Mouse (Mus musculus) telencephalon, adult 2 months (tissue): Measurements from ENCODE around the gene Olfr223.
"Not testable (repeated sequence)": the region's sequence is repeated elsewhere in the genome, so short reads cannot be mapped to it uniquely, and the experiment has no call there.

ENCODE experiments used
- DNase-seq: peaks from one replicate; pipeline ENCODE4 v3.0.0-alpha.2; 2011; ENCODE audit warnings: low read depth, low spot score

Olfr223 gene

DNA sequence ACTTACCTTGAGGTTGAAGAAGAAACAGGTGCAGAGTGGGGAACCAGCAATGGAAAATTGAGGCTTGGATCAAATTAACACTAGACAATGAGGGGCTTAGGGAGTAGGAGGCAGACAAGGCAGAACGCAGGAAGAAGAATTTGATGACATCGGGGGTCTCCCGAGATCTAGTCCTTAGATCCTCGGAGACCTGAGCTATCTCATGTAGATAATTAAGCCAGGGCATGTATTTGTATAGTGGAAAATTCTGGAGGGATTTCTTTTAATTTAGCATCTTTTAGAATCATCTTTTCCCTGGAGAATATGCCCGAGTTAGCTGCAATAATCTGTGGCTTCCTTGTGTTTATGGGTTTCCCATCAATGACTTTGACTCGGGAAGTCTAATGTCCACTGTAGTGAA lies at the start of gene Olfr223:
Gene Olfr223, minus strand, starts transcription at position 101 of the 400 bp plus-strand sequence.
- DNase-seq, result no peak

DNA sequence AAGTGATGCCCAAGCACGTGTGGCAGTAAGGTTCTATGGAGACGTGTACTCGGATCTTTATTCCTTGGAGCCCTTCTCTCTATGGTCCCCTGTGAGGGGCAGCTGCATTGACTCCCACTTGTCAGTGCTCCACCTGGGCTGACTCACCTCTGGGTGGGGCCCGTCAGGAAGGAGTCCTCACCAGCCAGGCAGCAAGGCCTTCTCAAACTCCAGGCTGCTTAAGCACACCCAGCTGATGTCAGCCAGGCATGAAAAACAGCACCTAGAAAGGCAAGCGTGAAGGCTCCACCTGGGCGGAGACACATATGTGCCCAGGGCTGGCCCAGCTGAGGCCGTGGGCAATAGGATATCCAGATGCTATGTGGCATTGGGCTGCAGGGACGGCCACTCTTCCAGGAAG lies 49.3 kb upstream of the Olfr223 start:
- DNase-seq, result no peak

DNA sequence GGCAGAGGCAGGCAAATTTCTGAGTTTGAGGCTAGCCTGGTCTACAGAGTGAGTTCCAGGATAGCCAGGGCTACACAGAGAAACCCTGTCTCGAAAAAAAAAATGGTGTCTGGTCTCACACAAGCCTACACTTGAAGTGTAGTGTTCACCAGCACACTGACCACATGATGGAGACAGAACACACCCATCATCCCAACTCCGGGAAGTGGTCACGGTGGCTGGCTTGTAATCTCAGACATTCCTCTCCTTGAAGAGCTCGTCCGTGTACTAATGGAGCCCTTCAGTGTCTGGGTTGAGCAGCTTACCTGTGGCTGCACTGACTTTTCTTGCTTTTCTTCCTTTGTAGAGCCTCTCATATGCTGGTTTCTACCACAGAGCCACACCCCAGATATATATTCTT lies 48.1 kb upstream of the Olfr223 start:
- no peak for DNase-seq

GRCm38 (mm10) chr11:59639957-59640643 lies 47.0 kb upstream of the Olfr223 start:
- DNase-seq, result no peak

DNA sequence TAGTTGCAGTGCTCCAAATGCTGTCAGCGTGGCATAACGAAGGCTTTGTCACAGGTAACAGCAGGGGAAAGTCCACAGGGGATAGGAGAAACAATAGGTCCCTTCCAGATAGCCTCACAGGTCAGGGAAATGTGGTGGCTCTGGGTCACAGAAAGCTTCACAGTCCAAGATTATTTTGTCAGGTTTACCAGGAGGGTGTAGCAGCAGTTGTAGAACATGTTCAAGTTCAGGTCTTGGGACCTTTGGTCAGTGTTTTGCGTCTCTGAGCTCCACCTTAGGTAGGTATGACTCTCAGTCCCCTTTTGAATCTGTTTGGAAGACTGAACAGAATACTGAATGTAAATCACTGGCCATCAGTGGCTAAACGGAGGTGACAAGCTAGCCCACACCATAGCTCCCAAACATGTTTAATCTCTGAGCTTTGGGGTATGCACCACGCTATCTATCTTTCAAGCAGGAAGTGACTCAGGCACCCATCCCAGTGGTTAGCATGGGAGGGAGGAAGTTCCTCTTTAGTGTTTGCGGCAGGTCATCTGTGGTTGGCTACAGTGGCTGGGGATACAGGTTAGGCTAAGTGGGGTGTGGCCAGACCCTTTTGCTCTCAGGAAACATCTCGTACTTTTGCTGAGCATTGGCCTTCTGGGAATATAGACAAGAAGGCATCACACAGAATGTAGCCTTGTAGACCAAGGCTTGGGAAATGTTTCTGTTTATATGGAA lies 43.8 kb upstream of the Olfr223 start:
- no peak for DNase-seq

GRCm38 (mm10) chr11:59635821-59636694 lies 43.0 kb upstream of the Olfr223 start:
- DNase-seq, result no peak

DNA sequence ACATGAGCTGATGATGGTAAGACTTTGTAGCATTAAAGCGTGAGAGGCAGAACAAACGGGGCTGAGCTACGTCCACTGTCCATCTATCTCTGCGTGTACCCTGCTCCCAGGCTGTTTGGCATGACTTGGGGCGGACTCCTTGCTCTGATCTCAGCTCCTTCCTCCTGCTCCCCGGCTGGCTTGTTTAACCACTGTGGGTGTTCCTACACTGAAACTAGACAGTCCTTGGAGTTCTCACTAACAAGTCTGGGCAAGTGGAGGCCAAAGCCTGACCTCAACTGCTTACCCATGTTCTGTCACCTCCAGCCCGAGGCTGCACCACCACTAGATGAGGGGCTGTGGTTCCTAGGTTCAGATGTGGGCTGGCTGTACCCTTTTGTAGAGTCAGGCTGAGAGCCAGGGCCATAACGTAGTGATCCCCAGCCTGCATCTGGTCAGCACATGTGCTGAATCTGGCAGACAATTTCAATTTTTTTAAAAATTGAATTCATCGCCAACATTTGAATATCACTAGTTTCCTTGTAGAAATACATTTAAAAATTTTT lies 42.2 kb upstream of the Olfr223 start:
- no peak for DNase-seq

GRCm38 (mm10) chr11:59634001-59634660 lies 41.0 kb upstream of the Olfr223 start:
- DNase-seq, result no peak

- DNase-seq, result no peak
Measured at GRCm38 (mm10) chr11:59633037-59633436, 39.9 kb upstream of the Olfr223 start.

GRCm38 (mm10) chr11:59631980-59632379 lies 38.9 kb upstream of the Olfr223 start:
- DNase-seq, result no peak

GRCm38 (mm10) chr11:59629871-59630270 lies 36.8 kb upstream of the Olfr223 start:
- DNase-seq, result no peak

GRCm38 (mm10) chr11:59628177-59628576 lies 35.1 kb upstream of the Olfr223 start:
- DNase-seq, result no peak

- no peak for DNase-seq
Measured at GRCm38 (mm10) chr11:59626192-59626591, 33.1 kb upstream of the Olfr223 start.

- peak; percentile 41 for DNase-seq
Measured at GRCm38 (mm10) chr11:59624017-59624630, 31.0 kb upstream of the Olfr223 start.

DNA sequence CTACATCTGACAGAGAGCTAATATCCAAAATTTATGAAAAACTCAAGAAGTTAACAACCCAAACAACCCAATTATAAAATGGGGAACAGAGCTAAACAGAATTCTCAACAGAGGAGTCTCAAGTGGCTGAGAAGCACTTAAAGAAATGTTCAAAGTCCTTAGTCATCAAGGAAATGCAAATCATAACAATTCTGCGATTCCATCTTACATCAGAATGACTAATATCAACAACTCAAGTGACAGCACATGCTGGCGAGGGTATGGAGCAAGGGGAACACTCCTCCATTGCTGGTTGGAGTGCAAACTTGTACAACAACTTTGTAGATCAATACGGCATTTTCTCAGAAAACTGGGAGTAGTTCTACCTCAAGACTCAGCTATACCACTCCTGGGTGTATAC lies 29.1 kb upstream of the Olfr223 start:
- no peak for DNase-seq

DNA sequence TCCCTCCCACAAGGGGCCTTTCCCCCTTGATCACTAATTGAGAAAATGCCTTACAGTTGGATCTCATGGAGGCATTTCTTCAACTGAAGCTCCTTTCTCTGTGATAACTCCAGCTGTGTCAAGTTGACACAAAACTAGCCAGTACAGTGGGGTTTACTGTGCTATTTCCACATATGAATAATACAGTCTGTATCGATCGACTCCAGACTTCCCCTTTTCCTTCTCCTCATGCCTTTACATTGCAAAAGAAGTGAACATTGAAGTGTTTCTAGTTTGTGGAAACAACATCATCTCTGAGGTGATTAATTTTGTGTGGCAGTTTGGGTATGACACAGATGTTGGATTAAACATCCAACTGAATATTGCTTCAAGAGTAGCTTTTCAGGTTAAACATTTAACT lies 23.9 kb upstream of the Olfr223 start:
- DNase-seq, result not testable (repeated sequence)

DNA sequence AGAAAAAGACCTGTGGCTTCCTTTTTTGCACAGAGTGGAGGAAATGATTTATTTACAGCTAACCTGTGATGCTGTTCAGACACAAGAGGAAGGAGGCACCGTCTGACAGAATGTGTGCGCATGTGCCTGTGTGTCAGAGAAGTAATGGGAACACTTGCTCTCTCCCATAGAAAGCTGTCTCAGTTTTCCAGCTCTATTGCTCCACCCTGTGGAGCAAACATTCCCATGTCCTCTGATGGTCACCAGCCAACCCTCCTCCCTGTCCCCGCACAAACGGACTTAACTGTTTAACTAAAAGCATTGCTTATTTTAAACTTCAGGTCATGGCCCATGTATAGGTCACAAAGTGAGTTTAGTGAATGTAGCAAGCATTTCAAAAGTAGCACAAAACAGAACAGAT lies 21.0 kb upstream of the Olfr223 start:
- DNase-seq, result peak; percentile 44

- no peak for DNase-seq
Measured at GRCm38 (mm10) chr11:59611646-59612045, 18.6 kb upstream of the Olfr223 start.

DNA sequence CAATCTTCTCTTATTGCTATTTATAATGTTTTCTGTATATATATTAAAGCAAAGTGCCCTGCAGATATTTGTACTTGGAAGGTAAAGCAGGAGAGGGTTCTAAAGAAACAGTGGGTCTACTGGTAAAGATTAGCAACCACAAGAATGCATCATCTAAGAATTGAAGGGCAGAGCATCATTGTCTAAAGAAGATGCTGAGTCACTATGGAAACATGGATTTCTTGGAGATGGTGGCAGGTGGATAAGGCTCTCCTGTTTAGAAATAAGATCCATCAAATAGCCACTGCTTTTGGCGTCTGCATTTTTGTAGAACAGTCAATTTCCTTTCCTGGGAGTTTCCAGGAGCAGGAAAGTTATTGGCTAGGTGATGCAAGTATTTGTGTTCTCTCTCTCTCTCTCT lies 9.2 kb upstream of the Olfr223 start:
- DNase-seq, result no peak

GRCm38 (mm10) chr11:59600872-59601271 lies 7.8 kb upstream of the Olfr223 start:
- DNase-seq, result no peak

DNA sequence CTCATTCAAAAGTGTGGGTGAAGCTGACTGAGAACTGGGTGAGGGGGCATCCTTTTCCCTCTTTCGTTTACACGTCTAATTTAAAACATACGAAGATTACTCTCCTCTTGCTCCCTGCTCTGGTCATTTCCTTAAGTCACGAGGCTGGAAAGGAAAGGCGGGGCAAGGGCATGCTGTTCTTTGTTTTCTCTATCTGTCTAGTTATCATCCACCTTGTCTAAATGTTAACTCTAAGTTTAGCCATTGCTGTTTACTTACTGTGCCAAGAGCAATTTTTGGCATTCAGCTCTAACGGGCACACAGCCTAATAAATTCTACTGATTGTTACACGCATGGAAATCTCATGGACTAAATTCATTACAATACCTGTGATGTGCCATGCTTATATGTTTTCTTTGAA lies 6.1 kb upstream of the Olfr223 start:
- DNase-seq, result no peak
